Mouse (Mus musculus) heart, embryonic 14.5 days (tissue): ENCODE results near the gene Iqschfp. TPM values are rescaled to one million over a fixed set of nuclear protein-coding genes. Genes with fewer than 3 reads are reported as not detected.

Experiments
- ATAC-seq: fragments of 200-750 bp; cut with Nextera tagmentation; 2 replicates; pipeline ENCODE4 v1.8.0; 2017; ENCODE audit warnings: low read depth, moderate TSS enrichment; ENCODE audit not compliant: insufficient number of reproducible peaks, insufficient read depth, low FRiP score
- H3K27ac ChIP-seq, 2 experiments: fragments of 200-500 bp in 1 of 2; fragments of 300-500 bp in 1 of 2; sonication (generic) in 1 of 2; replicated peaks in 1 of 2; 2 replicates each; pipeline ENCODE4 v1.5.1; 2012 to 2014; ENCODE audit warnings: low read depth in 2 of 2, low read length in 2 of 2, control low read depth in 1 of 2, mild to moderate bottlenecking in 1 of 2, mixed read lengths in 1 of 2; ENCODE audit not compliant: control insufficient read depth in 1 of 2, insufficient read depth in 1 of 2
- H3K27me3 ChIP-seq: fragments of 300-500 bp; sonication (generic); 2 replicates; pipeline ENCODE4 v1.6.1; 2014; ENCODE audit warnings: mild to moderate bottlenecking, low read length, control low read depth; ENCODE audit not compliant: control insufficient read depth, insufficient read depth
- H3K36me3 ChIP-seq: fragments of 300-500 bp; sonication (generic); 2 replicates; pipeline ENCODE4 v1.6.1; 2014; ENCODE audit warnings: mild to moderate bottlenecking, control low read depth, low read length, mixed read lengths; ENCODE audit not compliant: control insufficient read depth, insufficient read depth
- H3K4me1 ChIP-seq, 2 experiments: fragments of 200-500 bp in 1 of 2; fragments of 300-500 bp in 1 of 2; sonication (generic) in 1 of 2; 2 replicates each; pipeline ENCODE4 v1.6.1; 2012 to 2014; ENCODE audit warnings: low read length in 2 of 2, control low read depth in 1 of 2, mixed read lengths in 1 of 2; ENCODE audit not compliant: control insufficient read depth in 2 of 2, insufficient read depth in 2 of 2
- H3K4me2 ChIP-seq: fragments of 300-500 bp; sonication (generic); 2 replicates; pipeline ENCODE4 v1.6.1; 2014; ENCODE audit warnings: mild to moderate bottlenecking, low read length
- H3K4me3 ChIP-seq, 2 experiments: fragments of 200-500 bp in 1 of 2; fragments of 300-500 bp in 1 of 2; sonication (generic) in 1 of 2; 2 replicates each; pipeline ENCODE4 v1.5.1; 2012 to 2014; ENCODE audit warnings: low read length in 2 of 2, mild to moderate bottlenecking in 2 of 2, control low read depth in 1 of 2, low read depth in 1 of 2, moderate library complexity in 1 of 2; ENCODE audit not compliant: control insufficient read depth in 1 of 2, insufficient read depth in 1 of 2
- H3K9ac ChIP-seq: fragments of 300-500 bp; sonication (generic); 2 replicates; pipeline ENCODE4 v1.6.1; 2014; ENCODE audit warnings: mild to moderate bottlenecking, low read length
- H3K9me3 ChIP-seq: fragments of 300-500 bp; sonication (generic); 2 replicates; pipeline ENCODE4 v1.6.1; 2016; ENCODE audit warnings: low read length, control low read depth; ENCODE audit not compliant: control insufficient read depth
- WGBS: fragments of 180-500 bp; shearing (Covaris S2); extraction: QIAGEN DNeasy Blood & Tissue Kit; methylation state at CpG from one replicate; pipeline ENCODE4 v1.1.7; 2014; 5-methylcytosine and 5-hydroxymethylcytosine counted together
- polyA plus RNA-seq: library from polyadenylated mRNA; unstranded; fragments of >200 nt; fragmentation: Nextera tagmentation; extraction: Ambion mirVana; gene quantifications from 2 replicates; pipeline ENCODE4 v1.2.1, GENCODE M21; 2014

The Iqschfp gene
- polyA plus RNA-seq, 1 experiment from 2014 or later: not detected

DNA sequence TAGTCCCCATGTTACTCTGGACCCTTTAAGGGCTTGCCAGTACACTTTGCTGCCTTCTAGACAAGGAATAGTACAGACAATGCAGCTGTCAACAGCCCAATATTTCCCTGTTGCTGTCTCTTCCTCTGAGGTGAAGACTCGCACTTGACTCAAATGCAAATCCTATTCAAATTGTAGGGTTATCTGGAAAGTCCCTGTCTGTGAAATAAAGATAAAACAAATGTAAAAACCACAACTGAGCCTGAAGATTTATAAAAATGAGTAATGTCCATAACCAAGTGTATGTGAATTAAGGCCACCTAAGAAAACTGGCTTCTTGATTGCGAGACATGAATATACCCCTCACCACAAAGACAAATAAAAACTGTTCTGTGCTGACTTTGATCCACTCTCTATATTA is 347.9 kb downstream of the Iqschfp start:
- no peak for ATAC-seq
- Histone ChIP-seq H3K9ac (no peak overlapping the region), H3K4me1 (no peaks in the 10 kb centered on the region), H3K27me3 (no peaks in the 10 kb centered on the region), H3K9me3 (no peaks in the 10 kb centered on the region), H3K36me3 (no peaks in the 10 kb centered on the region), H3K4me3 (no peak overlapping the region), H3K27ac (no peak overlapping the region), H3K4me2 (no peak overlapping the region)
- 90% methylated on average over 2 of the region's 2 CpGs for WGBS

GRCm38 (mm10) chr3:68243239-68243638 is 351.2 kb downstream of the Iqschfp start:
- no peak overlapping the region for H3K9ac ChIP-seq
- ATAC-seq: no peak
- H3K4me1 ChIP-seq: no peaks in the 10 kb centered on the region
- H3K36me3 ChIP-seq: no peaks in the 10 kb centered on the region
- H3K4me2 ChIP-seq: no peak overlapping the region
- no peaks in the 10 kb centered on the region for H3K27me3 ChIP-seq
- H3K4me3 ChIP-seq: no peak overlapping the region
- H3K27ac ChIP-seq: no peak overlapping the region
- H3K9me3 ChIP-seq: no peaks in the 10 kb centered on the region
- 61% methylated on average over 3 of the region's 3 CpGs for WGBS

- ATAC-seq: no peak
- H3K36me3 ChIP-seq: no peaks in the 10 kb centered on the region
- 55% methylated on average over 4 of the region's 4 CpGs for WGBS
- no peaks in the 10 kb centered on the region for H3K27me3 ChIP-seq
- no peak overlapping the region for H3K9ac ChIP-seq
- no peaks in the 10 kb centered on the region for H3K4me1 ChIP-seq
- no peaks in the 10 kb centered on the region for H3K9me3 ChIP-seq
- no peak overlapping the region for H3K4me2 ChIP-seq
- no peak overlapping the region for H3K4me3 ChIP-seq
- H3K27ac ChIP-seq: no peak overlapping the region; a peak in 1 of 4 replicates
Observed at GRCm38 (mm10) chr3:68246154-68246553, 354.1 kb downstream of the Iqschfp start.

DNA sequence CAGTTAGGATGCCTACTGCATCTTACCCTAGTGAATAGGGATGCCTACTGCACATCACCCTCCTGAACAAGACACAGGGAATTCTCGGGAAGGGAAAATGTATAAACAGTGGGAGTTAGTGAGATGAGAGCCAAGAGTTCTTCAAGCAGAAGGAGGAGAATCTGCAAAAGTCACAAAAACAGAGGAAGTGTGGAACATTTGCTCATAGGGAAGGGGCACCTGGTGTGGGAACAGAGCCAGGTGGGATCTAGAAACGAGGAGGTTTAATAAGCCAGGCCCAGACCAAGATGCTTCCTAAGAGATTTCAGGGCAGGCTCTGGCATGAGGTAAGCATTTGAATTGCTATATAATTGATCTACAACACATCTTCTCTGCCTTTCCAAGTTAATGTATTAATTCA is 358.6 kb downstream of the Iqschfp start:
- H3K4me2 ChIP-seq: no peak overlapping the region
- no peak for ATAC-seq
- H3K27ac ChIP-seq: no peak overlapping the region
- H3K9me3 ChIP-seq: no peaks in the 10 kb centered on the region
- no peak overlapping the region for H3K4me3 ChIP-seq
- no peaks in the 10 kb centered on the region for H3K27me3 ChIP-seq
- WGBS: 68% methylated on average over 2 of the region's 2 CpGs
- H3K4me1 ChIP-seq: no peaks in the 10 kb centered on the region
- no peak overlapping the region for H3K9ac ChIP-seq
- H3K36me3 ChIP-seq: no peaks in the 10 kb centered on the region

DNA sequence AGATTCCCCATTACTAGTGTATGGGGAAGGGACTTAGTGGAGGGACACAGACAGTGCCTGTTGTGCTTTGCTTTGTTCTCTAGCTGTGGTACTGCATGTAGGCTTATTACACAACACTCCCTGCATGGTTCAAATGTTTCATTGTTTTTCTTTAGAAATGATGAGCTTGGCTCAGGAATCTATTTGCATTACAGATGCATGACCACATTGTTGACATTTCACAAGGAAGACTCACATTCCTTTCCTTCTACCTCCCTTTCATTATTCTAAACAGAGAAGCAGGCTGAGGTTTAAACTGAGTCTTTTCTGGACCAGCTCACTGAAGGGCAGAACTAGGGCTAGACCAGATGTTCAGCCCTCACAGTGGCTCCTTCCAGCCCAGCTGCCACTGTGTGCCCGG is 360.3 kb downstream of the Iqschfp start:
- Histone ChIP-seq H3K4me2 (no peak overlapping the region), H3K9ac (no peak overlapping the region), H3K27me3 (no peaks in the 10 kb centered on the region), H3K27ac (no peak overlapping the region), H3K9me3 (no peaks in the 10 kb centered on the region), H3K4me3 (no peak overlapping the region), H3K36me3 (no peaks in the 10 kb centered on the region), H3K4me1 (no peaks in the 10 kb centered on the region)
- WGBS: 61% methylated on average over 1 of the region's 1 CpGs
- no peak for ATAC-seq

GRCm38 (mm10) chr3:68262304-68262703 is 370.3 kb downstream of the Iqschfp start:
- no peaks in the 10 kb centered on the region for H3K27me3 ChIP-seq
- H3K4me2 ChIP-seq: no peak overlapping the region
- H3K9me3 ChIP-seq: no peaks in the 10 kb centered on the region
- ATAC-seq: no peak
- no peak overlapping the region for H3K4me3 ChIP-seq
- no peaks in the 10 kb centered on the region for H3K36me3 ChIP-seq
- no peaks in the 10 kb centered on the region for H3K4me1 ChIP-seq
- 53% methylated on average over 6 of the region's 6 CpGs for WGBS
- no peak overlapping the region for H3K9ac ChIP-seq
- no peak overlapping the region for H3K27ac ChIP-seq

GRCm38 (mm10) chr3:68267905-68268304 is 375.9 kb downstream of the Iqschfp start:
- Histone ChIP-seq H3K4me2 (no peak overlapping the region), H3K9me3 (no peaks in the 10 kb centered on the region), H3K36me3 (no peaks in the 10 kb centered on the region), H3K9ac (no peak overlapping the region), H3K4me1 (no peaks in the 10 kb centered on the region), H3K4me3 (no peak overlapping the region), H3K27me3 (no peaks in the 10 kb centered on the region), H3K27ac (no peak overlapping the region)
- no peak for ATAC-seq
- 79% methylated on average over 4 of the region's 4 CpGs for WGBS

DNA sequence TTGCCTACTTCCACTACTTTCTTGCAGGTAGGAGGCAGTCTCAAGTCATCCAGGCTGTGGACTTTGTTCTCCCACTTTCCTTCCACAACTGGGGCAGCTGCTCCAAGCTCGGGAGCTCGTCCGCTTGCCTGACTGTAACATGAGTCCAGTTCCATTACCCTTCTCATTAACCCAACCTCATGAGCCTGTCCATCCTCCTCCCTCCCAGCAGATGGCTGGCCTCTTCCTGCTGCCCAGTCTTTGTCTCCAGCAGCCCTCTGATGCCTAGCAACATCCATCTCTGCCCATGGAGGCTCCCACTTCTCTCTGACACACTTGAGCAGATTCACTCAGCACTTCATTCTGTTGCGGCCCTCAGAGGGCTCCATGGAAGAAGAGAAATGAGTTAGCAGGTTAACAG is 377.2 kb downstream of the Iqschfp start:
- Histone ChIP-seq H3K9ac (no peak overlapping the region), H3K27ac (no peak overlapping the region), H3K4me2 (no peak overlapping the region), H3K4me3 (no peak overlapping the region), H3K4me1 (no peaks in the 10 kb centered on the region), H3K9me3 (no peaks in the 10 kb centered on the region), H3K27me3 (no peaks in the 10 kb centered on the region), H3K36me3 (no peaks in the 10 kb centered on the region)
- ATAC-seq: no peak
- 81% methylated on average over 4 of the region's 4 CpGs for WGBS
